Mouse (Mus musculus) adrenal gland, postnatal 36 days (tissue): ENCODE results near the gene 4930522H14Rik. TPM values are rescaled to one million over a fixed set of nuclear protein-coding genes. Genes with fewer than 3 reads are reported as not detected.

Experiments used
- DNase-seq, 2 experiments: peaks; one replicate each; pipeline ENCODE4 v3.0.0; 2021; ENCODE audit warnings: mixed read lengths in 1 of 2
- total RNA-seq, 2 experiments: library from RNA; stranded (reverse); gene quantifications; 2 replicates each; pipeline ENCODE4 v1.2.3; 2021

Gene 4930522H14Rik
- total RNA-seq, 2 experiments from 2014 or later: not detected

- peak; percentile 66 to 69 for DNase-seq
Measured at GRCm38 (mm10) chr4:109475577-109476553, 55.2 kb downstream of the 4930522H14Rik start.

GRCm38 (mm10) chr4:109475078-109475477 is 56.0 kb downstream of the 4930522H14Rik start:
- no peak for DNase-seq

- DNase-seq: no peak
Measured at GRCm38 (mm10) chr4:109472566-109472965, 58.5 kb downstream of the 4930522H14Rik start.

GRCm38 (mm10) chr4:109471606-109472005 is 59.5 kb downstream of the 4930522H14Rik start:
- no peak for DNase-seq

DNA sequence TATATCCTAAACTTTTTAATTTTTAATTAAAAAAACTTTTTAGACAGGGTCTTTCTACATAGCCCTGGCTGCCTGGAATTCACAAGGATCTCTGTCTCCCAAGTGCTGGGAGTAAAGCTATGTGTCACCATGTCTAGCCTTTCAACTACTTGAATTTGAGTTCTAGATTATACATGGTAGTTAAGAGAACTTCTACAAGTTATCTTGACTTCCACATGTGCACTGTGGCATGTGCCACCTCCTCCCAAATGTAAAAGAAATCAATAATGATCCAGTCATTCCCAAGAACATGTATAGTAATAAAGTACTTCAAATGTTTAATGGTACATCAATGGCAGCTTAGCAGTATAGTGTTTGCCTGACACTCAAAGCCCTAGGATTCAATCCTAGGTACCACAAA is 63.4 kb downstream of the 4930522H14Rik start:
- DNase-seq: no peak

DNA sequence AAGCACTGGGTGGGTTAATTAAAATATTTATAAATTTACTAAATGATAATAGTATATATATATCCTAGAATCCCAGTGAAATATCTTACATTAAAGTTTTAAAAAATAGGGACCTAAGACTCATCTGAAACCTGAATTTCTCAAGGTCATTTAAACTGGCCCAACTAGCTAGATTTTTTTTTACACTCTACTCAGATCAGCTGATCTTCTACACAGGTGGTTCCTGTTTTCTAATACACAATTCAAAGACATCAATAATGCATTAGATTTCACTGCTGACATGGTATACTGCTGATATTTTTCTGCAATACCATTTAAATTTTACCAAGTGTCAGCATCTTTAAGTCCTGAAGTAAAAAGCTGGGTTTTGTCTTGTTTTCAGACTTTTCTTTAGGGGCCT is 67.2 kb downstream of the 4930522H14Rik start:
- no peak for DNase-seq

GRCm38 (mm10) chr4:109460421-109461179 is 70.5 kb downstream of the 4930522H14Rik start:
- DNase-seq: peak in 1 of 2 experiments; percentile 36

DNA sequence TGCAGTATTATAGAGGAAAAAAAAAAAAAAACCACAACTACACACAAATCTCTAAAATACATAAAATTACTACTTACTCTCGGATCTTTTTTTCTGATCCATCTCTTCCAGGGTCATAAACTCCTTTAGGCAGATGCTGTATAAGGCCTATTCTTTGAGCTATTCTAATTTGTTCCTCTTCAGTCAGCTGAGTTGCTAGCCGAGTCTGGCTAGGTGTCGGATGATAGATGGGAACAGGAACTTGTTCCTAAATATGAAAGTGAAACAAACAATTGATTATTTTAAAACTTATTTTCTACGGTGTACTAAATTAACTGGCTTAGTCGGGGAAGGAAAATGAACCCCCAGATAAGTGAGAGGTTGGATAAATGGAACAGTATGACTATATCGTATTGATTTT is 74.3 kb downstream of the 4930522H14Rik start:
- no peak for DNase-seq

Other genes with a start within 250 kb of the 4930522H14Rik start
- gene Ttc39a, start 124.7 kb downstream of the 4930522H14Rik start, total RNA-seq: 1 to 10 TPM; 4.2 to 5.0 TPM
- 100 to 1,000 TPM; 182 to 206 TPM for gene Rnf11, start 46.6 kb downstream of the 4930522H14Rik start, total RNA-seq
- gene Cdkn2c, start 135.9 kb upstream of the 4930522H14Rik start, total RNA-seq: 10 to 100 TPM; 45.9 to 53.2 TPM
- 10 to 100 TPM; 29.9 to 30.3 TPM for gene Faf1, start 145.3 kb upstream of the 4930522H14Rik start, total RNA-seq